Mouse (Mus musculus) liver, embryonic 14.5 days (tissue): Measurements from ENCODE around the gene Nudt21. TPM values are rescaled to one million over a fixed set of nuclear protein-coding genes. Genes with fewer than 3 reads are reported as not detected.
"Not testable (repeated sequence)": the region's sequence is repeated elsewhere in the genome, so short reads cannot be mapped to it uniquely, and the experiment has no call there.

Experiments used
- ATAC-seq: fragments of 200-750 bp; cut with Nextera tagmentation; 2 replicates; pipeline ENCODE4 v1.8.0; 2017; ENCODE audit warnings: moderate number of reproducible peaks, mild to moderate bottlenecking, moderate library complexity; ENCODE audit not compliant: insufficient read depth
- DNase-seq, 3 experiments: peaks; one replicate each; pipeline ENCODE4 v3.0.0-alpha.2; 2012 to 2013; ENCODE audit warnings: low read depth in 3 of 3, low spot score in 3 of 3
- H3K27ac ChIP-seq: fragments of 300-500 bp; sonication (generic); 2 replicates; pipeline ENCODE4 v1.5.1; 2014; ENCODE audit warnings: moderate library complexity, mild to moderate bottlenecking, control low read depth, inconsistent platforms
- H3K27me3 ChIP-seq: fragments of 300-500 bp; sonication (generic); 2 replicates; pipeline ENCODE4 v1.6.1; 2014; ENCODE audit warnings: mild to moderate bottlenecking, low read length, moderate library complexity; ENCODE audit not compliant: control insufficient read depth, insufficient read depth
- H3K36me3 ChIP-seq: fragments of 300-500 bp; sonication (generic); replicated peaks from 2 replicates; pipeline ENCODE4 v1.6.1; 2014; ENCODE audit warnings: low read depth; ENCODE audit not compliant: control insufficient read depth, insufficient read depth
- H3K4me1 ChIP-seq, 2 experiments: fragments of 200-500 bp in 1 of 2; fragments of 300-500 bp in 1 of 2; sonication (generic) in 1 of 2; replicated peaks; 2 replicates each; pipeline ENCODE4 v1.6.1; 2012 to 2014; ENCODE audit warnings: antibody characterized with exemption in 1 of 2, inconsistent platforms in 1 of 2, low read length in 1 of 2; ENCODE audit not compliant: control insufficient read depth in 2 of 2, insufficient read depth in 2 of 2
- H3K4me2 ChIP-seq: fragments of 300-500 bp; sonication (generic); 2 replicates; pipeline ENCODE4 v1.6.1; 2014; ENCODE audit warnings: low read depth, mild to moderate bottlenecking, control low read depth, moderate library complexity
- H3K4me3 ChIP-seq, 2 experiments: fragments of 200-500 bp in 1 of 2; fragments of 300-500 bp in 1 of 2; sonication (generic) in 1 of 2; 2 replicates each; pipeline ENCODE4 v1.5.1; 2012 to 2014; ENCODE audit warnings: low read depth in 2 of 2, low read length in 2 of 2, mild to moderate bottlenecking in 2 of 2, control low read depth in 1 of 2, inconsistent platforms in 1 of 2, moderate library complexity in 1 of 2; ENCODE audit not compliant: insufficient read depth in 1 of 2
- H3K9ac ChIP-seq: fragments of 300-500 bp; sonication (generic); replicated peaks from 2 replicates; pipeline ENCODE4 v1.6.1; 2014; ENCODE audit warnings: mild to moderate bottlenecking, control low read depth, moderate library complexity
- H3K9me3 ChIP-seq: fragments of 300-500 bp; sonication (generic); 2 replicates; pipeline ENCODE4 v1.6.1; 2016; ENCODE audit warnings: low read length, mixed read lengths; ENCODE audit not compliant: control insufficient read depth
- CTCF ChIP-seq: IDR thresholded peaks from 2 replicates; pipeline ENCODE4 v1.5.1; 2016; ENCODE audit warnings: antibody characterized with exemption, low read depth, control low read depth
- EP300 ChIP-seq: IDR thresholded peaks from 2 replicates; pipeline ENCODE4 v1.6.1; 2016; ENCODE audit warnings: antibody characterized with exemption, low read depth
- WGBS: fragments of 180-500 bp; shearing (Covaris S2); extraction: QIAGEN DNeasy Blood & Tissue Kit; methylation state at CpG from one replicate; pipeline ENCODE4 v1.1.7; 2014; ENCODE audit not compliant: insufficient replicate concordance; 5-methylcytosine and 5-hydroxymethylcytosine counted together
- polyA plus RNA-seq, 2 experiments: library from polyadenylated mRNA; depleted of rRNA in 1 of 2; stranded (reverse) in 1 of 2; unstranded in 1 of 2; fragments of >200 nt; fragmentation: Nextera tagmentation in 1 of 2; extraction: Ambion mirVana in 1 of 2; gene quantifications; 2 replicates each; pipeline versions ENCODE4 v1.2.1 to v1.2.3; 2012 to 2014

Gene Nudt21
- polyA plus RNA-seq, 2 experiments, result 32.3 to 95.2 TPM

- Histone ChIP-seq H3K27ac (no peak overlapping the region), H3K27me3 (no peaks in the 10 kb centered on the region), H3K9me3 (no peaks in the 10 kb centered on the region), H3K4me1 (no peaks in the 10 kb centered on the region), H3K4me2 (no peak overlapping the region), H3K4me3 (no peak overlapping the region), H3K9ac (no peak overlapping the region), H3K36me3 (no peaks in the 10 kb centered on the region; the same call in 1 of the 2 replicates)
- ATAC-seq, result no peak
- TF ChIP-seq EP300 (no peak), CTCF (peak; percentile 81)
- DNase-seq, result peak in 1 of 3 experiments; percentile 26
- WGBS, result 62% methylated on average over 6 of the region's 6 CpGs
These were observed 20.5 kb upstream of the Nudt21 start for GRCm38 (mm10) chr8:94057157-94057854.

GRCm38 (mm10) chr8:94052696-94053095, 15.9 kb upstream of the Nudt21 start:
- Histone ChIP-seq H3K27me3 (no peaks in the 10 kb centered on the region), H3K4me1 (no peaks in the 10 kb centered on the region), H3K4me3 (no peak overlapping the region), H3K36me3 (no peaks in the 10 kb centered on the region; the same call in 1 of the 2 replicates), H3K27ac (no peak overlapping the region), H3K4me2 (no peak overlapping the region), H3K9me3 (no peaks in the 10 kb centered on the region), H3K9ac (no peak overlapping the region)
- ATAC-seq (no peak), DNase-seq (no peak)
- WGBS, result 76% methylated on average over 12 of the region's 12 CpGs
- TF ChIP-seq EP300 (no peak), CTCF (no peak)

- Histone ChIP-seq H3K27ac (no peak overlapping the region), H3K9ac (no peak overlapping the region), H3K4me3 (no peak overlapping the region), H3K36me3 (no peaks in the 10 kb centered on the region; the same call in 1 of the 2 replicates), H3K4me2 (no peak overlapping the region), H3K9me3 (no peaks in the 10 kb centered on the region), H3K27me3 (no peaks in the 10 kb centered on the region), H3K4me1 (no peaks in the 10 kb centered on the region)
- no peak for ATAC-seq
- DNase-seq, result no peak
- TF ChIP-seq CTCF (no peak), EP300 (no peak)
- WGBS, result 65% methylated on average over 2 of the region's 2 CpGs
These were observed 11.0 kb upstream of the Nudt21 start for GRCm38 (mm10) chr8:94047845-94048244.

GRCm38 (mm10) chr8:94037806-94038205, 975 bp upstream of the Nudt21 start:
- ATAC-seq, result no peak

GRCm38 (mm10) chr8:94036541-94036940, 290 bp downstream of the Nudt21 start:
- 0% methylated on average over 21 of the region's 32 CpGs for WGBS
- ATAC-seq, result peak; percentile 83
- H3K36me3 ChIP-seq, H3K27me3 ChIP-seq, H3K9me3 ChIP-seq: not testable (repeated sequence)
- Histone ChIP-seq H3K4me3 (peak overlapping the region; percentile 83 to 93), H3K4me2 (peak overlapping the region; percentile 95), H3K4me1 (peaks cover 22 to 27% of the 10 kb centered on the region in 2 experiments), H3K9ac (peak overlapping the region; percentile 92), H3K27ac (peak overlapping the region; percentile 84)
- DNase-seq, result peak; percentile 59 to 67 (median 61)

More at GRCm38 (mm10) chr8:94037806-94038205, 975 bp upstream of the Nudt21 start:
- H3K4me2 ChIP-seq, result peak overlapping the region; percentile 77
- peak overlapping the region; percentile 93 for H3K4me3 ChIP-seq
- H3K36me3 ChIP-seq, result 0 out of 2 replicates have a peak, but pooled peaks cover 2% of the 10 kb centered on the region
- TF ChIP-seq CTCF (no peak), EP300 (no peak)
- no peak for DNase-seq
- H3K27ac ChIP-seq, result peak overlapping the region; percentile 42; the same call in 1 of the 2 replicates
- WGBS, result 4% methylated on average over 15 of the region's 15 CpGs
- peak overlapping the region; percentile 83 for H3K9ac ChIP-seq
- H3K4me1 ChIP-seq, result peaks cover 17 to 26% of the 10 kb centered on the region in 2 experiments
- H3K9me3 ChIP-seq, result no peaks in the 10 kb centered on the region
- no peaks in the 10 kb centered on the region for H3K27me3 ChIP-seq
